Mouse (Mus musculus) CH12.LX (cell line): ENCODE results near the gene Igf1r.

Source experiments
- BHLHE40 ChIP-seq: IDR thresholded peaks from 2 replicates; pipeline ENCODE4 v1.6.1; 2011; ENCODE audit warnings: mild to moderate bottlenecking, low read depth, low read length, improper control_type of control experiment
- CTCF ChIP-seq, 2 experiments: IDR thresholded peaks in 1 of 2; conservative IDR thresholded peaks in 1 of 2; 2 replicates each; pipeline ENCODE4 v1.5.1; 2011 to 2012; ENCODE audit warnings: low read depth in 2 of 2, low read length in 2 of 2, improper control_type of control experiment in 1 of 2, inconsistent platforms in 1 of 2, mild to moderate bottlenecking in 1 of 2, moderate library complexity in 1 of 2
- E2F4 ChIP-seq: IDR thresholded peaks from 2 replicates; pipeline ENCODE4 v1.6.1; 2011; ENCODE audit warnings: low read depth, low read length, improper control_type of control experiment; ENCODE audit not compliant: insufficient replicate concordance
- EP300 ChIP-seq: IDR thresholded peaks from 2 replicates; pipeline ENCODE4 v1.6.1; 2011; ENCODE audit warnings: low read length, improper control_type of control experiment
- MAFK ChIP-seq: IDR thresholded peaks from 2 replicates; pipeline ENCODE4 v1.6.1; 2011; ENCODE audit warnings: low read length, improper control_type of control experiment; ENCODE audit not compliant: insufficient replicate concordance
- MAX ChIP-seq: IDR thresholded peaks from 2 replicates; pipeline ENCODE4 v1.6.1; 2011; ENCODE audit warnings: low read length, improper control_type of control experiment
- MXI1 ChIP-seq: IDR thresholded peaks from 2 replicates; pipeline ENCODE4 v1.6.1; 2011; ENCODE audit warnings: mild to moderate bottlenecking, low read depth, low read length, improper control_type of control experiment
- MYC ChIP-seq: IDR thresholded peaks from 2 replicates; pipeline ENCODE4 v1.6.1; 2011; ENCODE audit warnings: low read depth, mild to moderate bottlenecking, improper control_type of control experiment, low read length
- POLR2A ChIP-seq: IDR thresholded peaks from 2 replicates; pipeline ENCODE4 v1.6.1; 2011; ENCODE audit warnings: low read depth, mild to moderate bottlenecking, improper control_type of control experiment, low read length
- RCOR1 ChIP-seq: conservative IDR thresholded peaks from 2 replicates; pipeline ENCODE4 v1.6.1; 2012; ENCODE audit warnings: low read depth, mild to moderate bottlenecking, inconsistent platforms, low read length, improper control_type of control experiment
- USF1 ChIP-seq: IDR thresholded peaks from 2 replicates; pipeline ENCODE4 v1.6.1; 2014; ENCODE audit warnings: low read depth, mild to moderate bottlenecking, inconsistent platforms, low read length, improper control_type of control experiment
- ZC3H11A ChIP-seq: IDR thresholded peaks from 2 replicates; pipeline ENCODE4 v1.6.1; 2012; ENCODE audit warnings: low read depth, mild to moderate bottlenecking, inconsistent platforms, low read length, improper control_type of control experiment
- ZKSCAN1 ChIP-seq: IDR thresholded peaks from 2 replicates; pipeline ENCODE4 v1.6.1; 2012; ENCODE audit warnings: low read depth, inconsistent platforms, low read length, improper control_type of control experiment, borderline replicate concordance

GRCm38 (mm10) chr7:68182773-68183172, 230.1 kb downstream of the Igf1r start:
- no peak for TF ChIP-seq POLR2A
- TF ChIP-seq MYC: no peak
- TF ChIP-seq CTCF (conservative IDR thresholded peaks at IDR 0.05 in 1 of 2, IDR thresholded peaks at IDR 0.05 in 1 of 2; ENCODE audit: low read depth in 2 of 2, low read length in 2 of 2): no peak
- TF ChIP-seq ZC3H11A: no peak
- TF ChIP-seq E2F4: no peak
- TF ChIP-seq MXI1: no peak
- TF ChIP-seq ZKSCAN1: no peak
- no peak for TF ChIP-seq BHLHE40
- no peak for TF ChIP-seq RCOR1
- no peak for TF ChIP-seq MAFK
- TF ChIP-seq EP300: no peak
- no peak for TF ChIP-seq MAX
- TF ChIP-seq USF1: no peak
